Mouse (Mus musculus) heart, embryonic 13.5 days (tissue): Measurements from ENCODE around the gene Ccl20. TPM values are rescaled to one million over a fixed set of nuclear protein-coding genes. Genes with fewer than 3 reads are reported as not detected.

Source experiments
- ATAC-seq: fragments of 200-750 bp; cut with Nextera tagmentation; 2 replicates; pipeline ENCODE4 v1.8.0; 2017; ENCODE audit warnings: moderate TSS enrichment; ENCODE audit not compliant: insufficient number of reproducible peaks, low FRiP score, low TSS enrichment; ENCODE audit errors: extremely low read depth
- H3K27ac ChIP-seq: fragments of 300-500 bp; sonication (generic); replicated peaks from 2 replicates; pipeline ENCODE4 v1.5.1; 2015; ENCODE audit warnings: moderate library complexity, mild to moderate bottlenecking, inconsistent platforms
- H3K27me3 ChIP-seq: fragments of 300-500 bp; sonication (generic); replicated peaks from 2 replicates; pipeline ENCODE4 v1.6.1; 2015; ENCODE audit warnings: mild to moderate bottlenecking, inconsistent platforms
- H3K36me3 ChIP-seq: fragments of 300-500 bp; sonication (generic); 2 replicates; pipeline ENCODE4 v1.6.1; 2015; ENCODE audit warnings: mild to moderate bottlenecking, inconsistent platforms
- H3K4me1 ChIP-seq: fragments of 300-500 bp; sonication (generic); 2 replicates; pipeline ENCODE4 v1.6.1; 2015; ENCODE audit warnings: inconsistent platforms
- H3K4me2 ChIP-seq: fragments of 300-500 bp; sonication (generic); 2 replicates; pipeline ENCODE4 v1.6.1; 2015; ENCODE audit warnings: inconsistent platforms, mild to moderate bottlenecking, moderate library complexity
- H3K4me3 ChIP-seq: fragments of 300-500 bp; sonication (generic); 2 replicates; pipeline ENCODE4 v1.5.1; 2015; ENCODE audit warnings: moderate library complexity, mild to moderate bottlenecking, inconsistent platforms
- H3K9ac ChIP-seq: fragments of 300-500 bp; sonication (generic); 2 replicates; pipeline ENCODE4 v1.6.1; 2015; ENCODE audit warnings: inconsistent platforms, mild to moderate bottlenecking, moderate library complexity
- H3K9me3 ChIP-seq: fragments of 300-500 bp; sonication (generic); 2 replicates; pipeline ENCODE4 v1.6.1; 2016; ENCODE audit warnings: inconsistent platforms
- WGBS: fragments of 180-500 bp; shearing (Covaris S2); methylation state at CpG from one replicate; pipeline ENCODE4 v1.1.7; 2015; ENCODE audit warnings: mixed read lengths; 5-methylcytosine and 5-hydroxymethylcytosine counted together
- polyA plus RNA-seq: library from polyadenylated mRNA; unstranded; fragments of >200 nt; fragmentation: Nextera tagmentation; extraction: Ambion mirVana; gene quantifications from 2 replicates; pipeline ENCODE4 v1.2.1, GENCODE M21; 2015

Ccl20 gene
- polyA plus RNA-seq, 1 experiment from 2014 or later, result 0.25 TPM

GRCm38 (mm10) chr1:83141510-83141909 is 24.9 kb downstream of the Ccl20 start:
- no peak overlapping the region for H3K4me2 ChIP-seq
- H3K27ac ChIP-seq, result no peak overlapping the region
- H3K9me3 ChIP-seq, result no peaks in the 10 kb centered on the region
- H3K36me3 ChIP-seq, result no peaks in the 10 kb centered on the region
- no peak overlapping the region for H3K9ac ChIP-seq
- no peak for ATAC-seq
- H3K27me3 ChIP-seq, result no peaks in the 10 kb centered on the region
- 67% methylated on average over 8 of the region's 8 CpGs for WGBS
- no peak overlapping the region for H3K4me3 ChIP-seq
- peaks cover 4% of the 10 kb centered on the region; the same call in 1 of the 2 replicates for H3K4me1 ChIP-seq

- Histone ChIP-seq H3K9me3 (no peaks in the 10 kb centered on the region), H3K27me3 (no peaks in the 10 kb centered on the region), H3K4me1 (peaks cover 4% of the 10 kb centered on the region; the same call in 1 of the 2 replicates), H3K27ac (no peak overlapping the region), H3K9ac (no peak overlapping the region), H3K4me3 (no peak overlapping the region), H3K4me2 (no peak overlapping the region), H3K36me3 (no peaks in the 10 kb centered on the region)
- WGBS, result 64% methylated on average over 5 of the region's 5 CpGs
- no peak for ATAC-seq
These were observed 25.5 kb downstream of the Ccl20 start for GRCm38 (mm10) chr1:83142055-83142454.

- Histone ChIP-seq H3K4me3 (no peak overlapping the region), H3K27me3 (no peaks in the 10 kb centered on the region), H3K9ac (no peak overlapping the region), H3K27ac (no peak overlapping the region), H3K9me3 (no peaks in the 10 kb centered on the region), H3K4me2 (no peak overlapping the region), H3K4me1 (peaks cover 4% of the 10 kb centered on the region; the same call in 1 of the 2 replicates), H3K36me3 (no peaks in the 10 kb centered on the region)
- 69% methylated on average over 2 of the region's 2 CpGs for WGBS
- ATAC-seq, result no peak
These were observed 30.0 kb downstream of the Ccl20 start for GRCm38 (mm10) chr1:83146547-83146946.

GRCm38 (mm10) chr1:83150227-83150626 is 33.7 kb downstream of the Ccl20 start:
- Histone ChIP-seq H3K27ac (no peak overlapping the region), H3K36me3 (no peaks in the 10 kb centered on the region), H3K9me3 (no peaks in the 10 kb centered on the region), H3K27me3 (no peaks in the 10 kb centered on the region), H3K4me1 (no peaks in the 10 kb centered on the region), H3K9ac (no peak overlapping the region), H3K4me2 (no peak overlapping the region), H3K4me3 (no peak overlapping the region)
- ATAC-seq, result no peak
- WGBS, result 61% methylated on average over 3 of the region's 3 CpGs

- Histone ChIP-seq H3K36me3 (no peaks in the 10 kb centered on the region), H3K9ac (no peak overlapping the region), H3K9me3 (no peaks in the 10 kb centered on the region), H3K27me3 (no peaks in the 10 kb centered on the region), H3K4me2 (no peak overlapping the region), H3K4me1 (no peaks in the 10 kb centered on the region), H3K4me3 (no peak overlapping the region), H3K27ac (no peak overlapping the region)
- 71% methylated on average over 3 of the region's 3 CpGs for WGBS
- no peak for ATAC-seq
These were observed 36.4 kb downstream of the Ccl20 start for GRCm38 (mm10) chr1:83152961-83153360.

- Histone ChIP-seq H3K4me1 (no peaks in the 10 kb centered on the region), H3K4me3 (no peak overlapping the region), H3K4me2 (no peak overlapping the region), H3K27ac (no peak overlapping the region), H3K36me3 (no peaks in the 10 kb centered on the region), H3K9me3 (no peaks in the 10 kb centered on the region), H3K27me3 (no peaks in the 10 kb centered on the region), H3K9ac (no peak overlapping the region)
- ATAC-seq, result no peak
- WGBS, result 13% methylated on average over 1 of the region's 1 CpGs
These were observed 40.3 kb downstream of the Ccl20 start for GRCm38 (mm10) chr1:83156876-83157275.

GRCm38 (mm10) chr1:83159603-83160002 is 43.0 kb downstream of the Ccl20 start, which contains the start of gene Daw1:
TSS of gene Daw1 (plus strand) at chr1:83159752.
- no peak within 1 kb of the TSS for H3K27ac ChIP-seq
- H3K4me1 ChIP-seq, result peaks cover 4% of the 10 kb centered on the region; the same call in 1 of the 2 replicates
- WGBS, result under 1% methylated on average over 16 of the region's 16 CpGs
- peak within 1 kb of the TSS; percentile 76 for H3K4me2 ChIP-seq
- no peaks in the 10 kb centered on the region for H3K9me3 ChIP-seq
- peak within 1 kb of the TSS; percentile 81 for H3K9ac ChIP-seq
- H3K36me3 ChIP-seq, result no peaks in the 10 kb centered on the region
- no peaks in the 10 kb centered on the region for H3K27me3 ChIP-seq
- peak within 1 kb of the TSS; percentile 75 for H3K4me3 ChIP-seq
- no peak for ATAC-seq

- Histone ChIP-seq H3K4me3 (no peak overlapping the region), H3K4me2 (no peak overlapping the region), H3K9me3 (no peaks in the 10 kb centered on the region), H3K36me3 (no peaks in the 10 kb centered on the region), H3K27ac (no peak overlapping the region), H3K4me1 (peaks cover 4% of the 10 kb centered on the region; the same call in 1 of the 2 replicates), H3K27me3 (no peaks in the 10 kb centered on the region), H3K9ac (no peak overlapping the region)
- ATAC-seq, result no peak
- WGBS, result 66% methylated on average over 3 of the region's 3 CpGs
These were observed 45.1 kb downstream of the Ccl20 start for GRCm38 (mm10) chr1:83161658-83162057.

- 50% methylated on average over 3 of the region's 3 CpGs for WGBS
- H3K27me3 ChIP-seq, result no peaks in the 10 kb centered on the region
- peaks cover 4% of the 10 kb centered on the region; the same call in 1 of the 2 replicates for H3K4me1 ChIP-seq
- H3K4me2 ChIP-seq, result no peak overlapping the region
- no peaks in the 10 kb centered on the region for H3K36me3 ChIP-seq
- no peak overlapping the region for H3K4me3 ChIP-seq
- H3K27ac ChIP-seq, result no peak overlapping the region
- H3K9me3 ChIP-seq, result no peaks in the 10 kb centered on the region
- H3K9ac ChIP-seq, result no peak overlapping the region
- no peak for ATAC-seq
These were observed 47.5 kb downstream of the Ccl20 start for GRCm38 (mm10) chr1:83164027-83164426.

Other genes with a start within 250 kb of the Ccl20 start
- 0.19 TPM in 2 replicates for gene A030005L19Rik, start 203.4 kb upstream of the Ccl20 start, polyA plus RNA-seq
- gene A030014E15Rik, start 191.8 kb upstream of the Ccl20 start, polyA plus RNA-seq, result not detected in 2 replicates
- gene Gm6217, start 185.4 kb upstream of the Ccl20 start, polyA plus RNA-seq, result not detected in 2 replicates
- not detected in 2 replicates for gene A030003K21Rik, start 173.4 kb upstream of the Ccl20 start, polyA plus RNA-seq
- not detected in 2 replicates for gene Gm7544, start 160.8 kb upstream of the Ccl20 start, polyA plus RNA-seq
- gene Gm47955, start 156.5 kb upstream of the Ccl20 start, polyA plus RNA-seq, result not detected in 2 replicates
- gene Gm47959, start 116.2 kb upstream of the Ccl20 start, polyA plus RNA-seq, result not detected in 2 replicates
- gene Slc19a3, start 78.3 kb upstream of the Ccl20 start, polyA plus RNA-seq, result 1.6 and 2.0 TPM in 2 replicates
- gene Krtap28-10, start 74.3 kb upstream of the Ccl20 start, polyA plus RNA-seq, result not detected in 2 replicates
- gene Gm47969, start 71.8 kb upstream of the Ccl20 start, polyA plus RNA-seq, result not detected in 2 replicates
- not detected in 2 replicates for gene A030005K14Rik, start 57.4 kb upstream of the Ccl20 start, polyA plus RNA-seq
- not detected in 2 replicates for gene Krtap28-13, start 55.8 kb upstream of the Ccl20 start, polyA plus RNA-seq
- not detected in 2 replicates for gene Daw1, start 43.0 kb downstream of the Ccl20 start, polyA plus RNA-seq